Mouse (Mus musculus) heart, postnatal 0 days (tissue): ENCODE results near the gene Hivep3.

Experiments used
- CTCF ChIP-seq: IDR thresholded peaks from 2 replicates; pipeline ENCODE4 v1.5.1; 2016; ENCODE audit warnings: antibody characterized with exemption, control low read depth, low read depth
- EP300 ChIP-seq: IDR thresholded peaks from 2 replicates; pipeline ENCODE4 v1.6.1; 2016; ENCODE audit warnings: antibody characterized with exemption, low read depth

DNA sequence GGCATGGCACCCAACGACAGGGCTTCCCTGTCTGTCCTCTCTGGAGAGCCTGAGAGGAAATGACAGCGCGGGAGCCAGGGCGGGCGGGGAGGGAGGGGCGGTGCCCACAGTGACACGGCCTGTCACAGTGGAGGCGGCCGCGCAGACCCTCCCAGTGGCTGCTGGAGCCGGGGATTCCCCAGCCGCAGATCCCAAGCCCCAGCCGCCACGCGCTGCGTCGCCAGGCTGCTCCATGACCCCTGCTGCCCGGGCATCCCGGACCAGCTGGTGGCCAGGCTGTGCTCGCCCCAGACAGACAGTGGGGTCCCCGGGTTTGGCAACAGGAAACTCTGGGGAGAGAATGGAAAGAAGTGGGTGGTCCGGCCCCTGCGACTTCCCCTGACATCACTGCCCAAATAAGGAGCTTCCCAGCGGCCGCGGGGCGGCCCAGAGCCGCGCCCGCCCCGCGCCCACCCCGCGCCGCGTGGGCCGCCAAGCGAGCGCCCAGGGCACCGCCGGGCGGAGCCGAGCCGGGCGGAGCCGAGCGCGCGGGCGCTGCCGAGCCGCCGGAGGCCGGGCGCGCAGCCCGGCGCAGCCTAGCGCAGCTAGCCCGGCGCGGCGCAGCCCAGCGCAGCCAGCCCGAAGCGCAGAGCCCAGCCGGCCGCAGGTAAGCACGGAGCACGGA, 298.9 kb downstream of the Hivep3 start:
- TF ChIP-seq CTCF (no peak), EP300 (no peak)
